Mouse (Mus musculus): ENCODE data around the gene Rps19. TPM values are rescaled to one million over a fixed set of nuclear protein-coding genes. Genes with fewer than 3 reads are reported as not detected.

Rps19 gene
- polyA plus RNA-seq (2014; fragmentation: Illumina TruSeq; extraction: RNeasy Lipid Tissue Mini Kit (QIAGEN cat#74804); ENCODE audit: low read depth, low replicate concordance) = 7.1 TPM

DNA sequence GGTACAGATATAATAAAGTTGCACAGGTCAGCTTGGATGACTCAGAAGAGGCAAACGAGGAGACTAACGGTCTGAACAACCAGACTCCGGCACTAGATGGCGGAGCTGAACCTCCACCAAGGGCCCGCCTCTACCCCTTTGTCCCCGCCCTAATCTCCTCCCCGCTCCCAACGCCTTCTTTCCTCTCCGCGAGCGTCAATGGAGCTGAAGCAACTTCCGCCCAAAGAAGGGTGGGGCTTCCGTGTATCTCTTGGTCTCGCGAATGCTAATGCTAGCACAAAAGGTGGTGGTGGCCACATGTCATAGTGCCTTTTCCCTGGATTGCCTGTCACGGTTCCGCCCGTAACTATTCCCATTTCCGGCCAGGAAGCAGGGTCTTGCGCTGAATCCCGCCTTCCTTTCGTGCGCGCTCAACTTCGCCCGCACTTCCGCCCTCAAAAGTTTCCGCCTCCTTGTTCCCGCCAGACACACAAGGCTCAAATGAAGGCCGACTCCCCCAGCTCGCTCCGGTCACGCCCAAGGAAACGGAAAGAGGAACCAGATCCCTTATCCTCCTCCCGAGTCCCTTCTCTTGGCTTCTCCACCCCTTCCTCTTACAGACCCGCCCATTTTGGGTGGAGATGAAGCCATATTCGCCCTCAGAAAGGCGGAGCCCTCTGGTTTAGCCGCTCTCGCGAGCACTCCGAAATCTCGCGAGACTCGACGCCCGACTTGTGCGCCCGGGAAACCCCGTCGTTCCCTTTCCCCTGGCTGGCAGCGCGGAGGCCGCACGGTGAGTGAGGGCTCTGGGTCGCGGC, at the start of gene Rps19:
TSS of gene Rps19 (plus strand) at position 476 of the 797 bp plus-strand sequence.

DNA sequence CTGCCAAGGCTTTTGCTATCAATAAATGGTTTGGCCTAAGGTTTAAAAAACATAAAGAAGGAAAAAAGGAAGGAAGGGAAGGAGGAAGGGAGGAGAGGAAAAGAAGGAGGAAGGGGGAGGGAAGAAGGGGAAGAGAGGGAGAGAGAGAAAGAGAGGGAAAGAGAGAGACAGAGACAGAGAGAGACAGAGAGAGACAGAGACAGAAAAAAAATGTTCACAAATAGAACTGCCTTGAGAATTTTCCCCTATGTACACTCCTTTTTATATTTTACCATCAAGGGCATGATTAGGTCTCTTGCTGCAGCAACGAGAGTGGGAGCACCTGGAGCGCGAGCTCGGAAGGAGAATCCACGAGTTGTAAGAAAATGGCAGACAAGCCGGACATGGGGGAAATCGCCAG, 22.3 kb upstream of the Rps19 start, which contains the start of gene Gm9844:
TSS of gene Gm9844 (plus strand) at position 301 of the 400 bp plus-strand sequence.

DNA sequence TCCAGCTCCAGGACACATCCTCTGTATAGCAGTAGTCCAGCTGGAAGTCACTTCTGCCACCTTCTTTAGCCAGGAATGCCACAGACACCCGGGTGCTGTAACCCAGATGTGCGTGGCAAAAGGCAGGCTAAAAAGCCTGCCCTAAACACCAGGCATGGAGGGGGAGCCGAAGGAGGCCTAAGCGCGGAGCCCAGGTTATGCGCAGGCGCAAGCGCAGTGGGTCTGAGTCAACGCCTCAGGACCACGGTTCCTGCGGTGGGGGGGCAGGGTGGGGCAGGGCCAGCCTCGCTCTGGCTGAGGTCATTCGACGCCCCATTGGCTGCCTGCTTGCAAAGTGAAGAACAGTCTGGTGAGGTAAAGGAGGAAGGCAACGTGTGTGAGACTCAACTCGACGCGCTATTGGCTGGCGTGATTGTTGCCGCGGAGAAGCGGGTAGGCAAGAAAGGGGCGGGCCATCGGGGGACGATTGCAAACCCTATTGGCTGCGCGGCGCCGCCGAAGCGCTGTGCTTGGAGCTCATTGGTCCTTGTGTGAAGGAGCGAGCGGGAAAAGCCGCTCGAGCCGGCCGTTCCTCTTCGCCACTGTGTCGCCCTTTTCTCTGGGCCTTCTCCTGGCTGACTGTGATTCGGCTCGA, 14.5 kb upstream of the Rps19 start, which contains the start of the genes Lypd4 and Dmrtc2:
TSS of gene Lypd4 (minus strand) at position 410 of the 634 bp plus-strand sequence.
TSS of gene Dmrtc2 (plus strand) at position 526 of the 634 bp plus-strand sequence.

DNA sequence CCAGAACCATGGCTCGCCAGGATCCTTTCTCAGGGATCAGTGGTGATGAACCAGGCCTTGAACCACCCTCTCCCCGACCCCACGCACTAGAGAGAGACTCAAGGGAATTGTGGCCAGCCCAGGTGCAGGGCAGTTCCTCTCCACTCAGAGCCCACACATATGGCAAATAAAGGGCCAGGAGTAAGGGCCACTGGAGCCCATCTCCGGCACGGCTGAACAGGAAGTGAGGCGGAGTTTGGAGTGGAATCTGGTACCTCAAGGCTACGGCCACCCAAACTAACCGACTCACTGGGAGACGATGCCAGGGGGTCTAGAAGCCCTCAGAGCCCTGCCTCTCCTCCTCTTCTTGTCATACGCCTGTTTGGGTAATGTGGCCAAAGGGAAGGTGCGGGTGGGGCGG, 13.1 kb downstream of the Rps19 start, which contains the start of gene Cd79a:
TSS of gene Cd79a (plus strand) at position 158 of the 400 bp plus-strand sequence.

DNA sequence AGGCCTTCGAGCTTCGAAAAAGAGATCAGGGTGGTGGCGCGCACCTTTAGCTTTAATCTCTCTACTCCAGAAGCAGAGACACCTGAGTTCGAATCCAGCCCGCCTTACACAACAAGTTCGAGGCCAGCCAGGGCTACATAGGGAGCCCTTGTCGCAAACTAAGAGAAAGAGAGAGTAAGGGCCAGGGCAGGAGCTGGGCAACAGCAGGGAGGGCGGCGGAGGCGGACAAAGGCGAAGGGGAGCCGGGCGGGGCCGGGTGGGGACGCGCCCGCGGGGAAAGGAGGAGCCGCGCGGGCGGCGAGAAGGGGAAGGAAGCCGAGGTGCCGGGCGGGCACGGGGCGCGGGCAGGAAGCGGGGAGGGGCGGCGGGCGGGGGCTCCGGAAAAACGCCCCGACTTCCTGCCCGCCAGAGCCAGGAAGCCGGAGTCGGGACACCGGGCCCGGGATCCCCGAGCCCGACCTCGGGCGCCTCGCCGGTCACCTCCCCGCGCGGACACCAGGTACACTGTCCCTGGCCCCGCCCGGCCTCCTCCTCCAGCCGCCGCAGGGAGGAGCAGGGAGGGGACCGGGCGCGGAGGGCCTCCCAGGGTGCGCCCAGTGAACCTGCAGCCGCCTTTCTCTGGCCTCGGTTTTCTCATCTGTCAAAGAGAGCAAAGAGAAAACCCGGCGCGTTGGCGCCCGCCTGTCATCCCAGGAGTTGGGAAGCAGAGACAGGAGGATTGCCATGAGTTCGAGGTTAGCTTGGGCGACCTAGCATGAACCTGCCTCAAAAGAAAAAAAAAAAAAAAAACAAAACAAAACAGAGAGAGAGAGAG, 18.7 kb downstream of the Rps19 start, which contains the start of gene Arhgef1:
TSS of gene Arhgef1 (plus strand) at position 283 of the 814 bp plus-strand sequence.

Other genes with a start within 250 kb of the Rps19 start
- not detected for gene Lypd3, start 247.8 kb upstream of the Rps19 start, polyA plus RNA-seq (2014; fragmentation: Illumina TruSeq; extraction: RNeasy Lipid Tissue Mini Kit (QIAGEN cat#74804); ENCODE audit: low read depth, low replicate concordance)
- gene Tex101, start 207.7 kb upstream of the Rps19 start, polyA plus RNA-seq (2014; fragmentation: Illumina TruSeq; extraction: RNeasy Lipid Tissue Mini Kit (QIAGEN cat#74804); ENCODE audit: low read depth, low replicate concordance) = not detected
- not detected for gene BC049730, start 175.1 kb upstream of the Rps19 start, polyA plus RNA-seq (2014; fragmentation: Illumina TruSeq; extraction: RNeasy Lipid Tissue Mini Kit (QIAGEN cat#74804); ENCODE audit: low read depth, low replicate concordance)
- gene Gm4763, start 157.5 kb upstream of the Rps19 start, polyA plus RNA-seq (2014; fragmentation: Illumina TruSeq; extraction: RNeasy Lipid Tissue Mini Kit (QIAGEN cat#74804); ENCODE audit: low read depth, low replicate concordance) = not detected
- not detected for gene Cd177, start 124.1 kb upstream of the Rps19 start, polyA plus RNA-seq (2014; fragmentation: Illumina TruSeq; extraction: RNeasy Lipid Tissue Mini Kit (QIAGEN cat#74804); ENCODE audit: low read depth, low replicate concordance)
- not detected for gene Ceacam10, start 107.2 kb upstream of the Rps19 start, polyA plus RNA-seq (2014; fragmentation: Illumina TruSeq; extraction: RNeasy Lipid Tissue Mini Kit (QIAGEN cat#74804); ENCODE audit: low read depth, low replicate concordance)
- gene Gm9844, start 22.2 kb upstream of the Rps19 start, polyA plus RNA-seq (2014; fragmentation: Illumina TruSeq; extraction: RNeasy Lipid Tissue Mini Kit (QIAGEN cat#74804); ENCODE audit: low read depth, low replicate concordance) = not detected
- not detected for gene Lypd4, start 14.4 kb upstream of the Rps19 start, polyA plus RNA-seq (2014; fragmentation: Illumina TruSeq; extraction: RNeasy Lipid Tissue Mini Kit (QIAGEN cat#74804); ENCODE audit: low read depth, low replicate concordance)
- not detected for gene Dmrtc2, start 14.3 kb upstream of the Rps19 start, polyA plus RNA-seq (2014; fragmentation: Illumina TruSeq; extraction: RNeasy Lipid Tissue Mini Kit (QIAGEN cat#74804); ENCODE audit: low read depth, low replicate concordance)
- not detected for gene Cd79a, start 13.0 kb downstream of the Rps19 start, polyA plus RNA-seq (2014; fragmentation: Illumina TruSeq; extraction: RNeasy Lipid Tissue Mini Kit (QIAGEN cat#74804); ENCODE audit: low read depth, low replicate concordance)
- 0.53 TPM for gene Arhgef1, start 18.5 kb downstream of the Rps19 start, polyA plus RNA-seq (2014; fragmentation: Illumina TruSeq; extraction: RNeasy Lipid Tissue Mini Kit (QIAGEN cat#74804); ENCODE audit: low read depth, low replicate concordance)
- gene Gm4881, start 60.1 kb downstream of the Rps19 start, polyA plus RNA-seq (2014; fragmentation: Illumina TruSeq; extraction: RNeasy Lipid Tissue Mini Kit (QIAGEN cat#74804); ENCODE audit: low read depth, low replicate concordance) = not detected
- gene Rabac1, start 88.4 kb downstream of the Rps19 start, polyA plus RNA-seq (2014; fragmentation: Illumina TruSeq; extraction: RNeasy Lipid Tissue Mini Kit (QIAGEN cat#74804); ENCODE audit: low read depth, low replicate concordance) = not detected
- gene Atp1a3, start 121.6 kb downstream of the Rps19 start, polyA plus RNA-seq (2014; fragmentation: Illumina TruSeq; extraction: RNeasy Lipid Tissue Mini Kit (QIAGEN cat#74804); ENCODE audit: low read depth, low replicate concordance) = not detected
- not detected for gene Grik5, start 188.0 kb downstream of the Rps19 start, polyA plus RNA-seq (2014; fragmentation: Illumina TruSeq; extraction: RNeasy Lipid Tissue Mini Kit (QIAGEN cat#74804); ENCODE audit: low read depth, low replicate concordance)
- 0.61 TPM for gene Zfp574, start 188.2 kb downstream of the Rps19 start, polyA plus RNA-seq (2014; fragmentation: Illumina TruSeq; extraction: RNeasy Lipid Tissue Mini Kit (QIAGEN cat#74804); ENCODE audit: low read depth, low replicate concordance)

Measured in kidney, adult 10 weeks (tissue).